Mouse (Mus musculus) limb, embryonic 11.5 days (tissue): Measurements from ENCODE around the gene Adpgk. TPM values are rescaled to one million over a fixed set of nuclear protein-coding genes. Genes with fewer than 3 reads are reported as not detected.

ENCODE experiments used
- ATAC-seq: fragments of 200-750 bp; cut with Nextera tagmentation; 2 replicates; pipeline ENCODE4 v1.8.0; 2017; ENCODE audit warnings: low read depth; ENCODE audit not compliant: insufficient number of reproducible peaks, low FRiP score, low TSS enrichment
- DNase-seq: peaks from one replicate; pipeline ENCODE4 v3.0.0-alpha.2; 2015; ENCODE audit warnings: low spot score
- H3K27ac ChIP-seq: fragments of 300-500 bp; sonication (generic); replicated peaks from 2 replicates; pipeline ENCODE4 v1.5.1; 2014; ENCODE audit warnings: low read depth, mild to moderate bottlenecking, low read length
- H3K27me3 ChIP-seq: fragments of 300-500 bp; sonication (generic); 2 replicates; pipeline ENCODE4 v1.6.1; 2014; ENCODE audit warnings: mild to moderate bottlenecking, low read length, mixed read lengths; ENCODE audit not compliant: control insufficient read depth, insufficient read depth
- H3K36me3 ChIP-seq: fragments of 300-500 bp; sonication (generic); 2 replicates; pipeline ENCODE4 v1.6.1; 2014; ENCODE audit warnings: mild to moderate bottlenecking, low read length, moderate library complexity, mixed read lengths; ENCODE audit not compliant: control insufficient read depth, insufficient read depth
- H3K4me1 ChIP-seq: fragments of 300-500 bp; sonication (generic); 2 replicates; pipeline ENCODE4 v1.6.1; 2014; ENCODE audit warnings: low read length, mixed read lengths; ENCODE audit not compliant: control insufficient read depth, insufficient read depth
- H3K4me2 ChIP-seq: fragments of 300-500 bp; sonication (generic); 2 replicates; pipeline ENCODE4 v1.6.1; 2014; ENCODE audit warnings: low read depth, mild to moderate bottlenecking, moderate library complexity; ENCODE audit not compliant: severe bottlenecking
- H3K4me3 ChIP-seq: fragments of 300-500 bp; sonication (generic); 2 replicates; pipeline ENCODE4 v1.5.1; 2014; ENCODE audit warnings: low read depth, low read length
- H3K9ac ChIP-seq: fragments of 300-500 bp; sonication (generic); 2 replicates; pipeline ENCODE4 v1.6.1; 2014; ENCODE audit warnings: mild to moderate bottlenecking, low read length
- H3K9me3 ChIP-seq: fragments of 300-500 bp; sonication (generic); 2 replicates; pipeline ENCODE4 v1.6.1; 2016; ENCODE audit warnings: low read length; ENCODE audit not compliant: control insufficient read depth
- whole genome bisulfite sequencing: fragments of 180-500 bp; shearing (Covaris S2); extraction: QIAGEN DNeasy Blood & Tissue Kit; methylation state at CpG from one replicate; pipeline ENCODE4 v1.1.7; 2014; 5-methylcytosine and 5-hydroxymethylcytosine counted together
- polyA plus RNA-seq: library from polyadenylated mRNA; unstranded; fragments of >200 nt; fragmentation: Nextera tagmentation; extraction: Ambion mirVana; gene quantifications from 2 replicates; pipeline ENCODE4 v1.2.1, GENCODE M21; 2014

The Adpgk gene
- polyA plus RNA-seq, 1 experiment from 2014 or later, result 53.4 TPM

DNA sequence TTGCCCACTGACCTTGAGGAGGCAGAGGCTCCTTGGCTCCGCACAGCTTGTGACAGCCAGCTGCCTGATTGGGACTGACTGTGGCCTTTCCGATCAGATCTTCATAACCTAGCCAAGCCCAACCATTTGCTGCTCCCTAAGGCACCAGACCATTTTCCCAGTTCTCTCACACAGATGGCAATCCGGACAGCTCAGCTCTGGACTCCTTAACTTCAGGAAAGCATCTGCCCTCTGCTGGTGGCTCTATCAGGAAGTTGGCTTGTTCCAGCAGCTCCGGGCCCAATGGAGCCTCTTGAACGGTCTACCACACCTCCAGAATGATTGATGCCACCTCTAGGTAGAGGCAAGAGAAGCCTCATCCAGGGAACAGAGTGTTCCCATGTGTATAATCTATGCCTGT lies 21.6 kb upstream of the Adpgk start:
- Histone ChIP-seq H3K9ac (no peak overlapping the region), H3K9me3 (no peaks in the 10 kb centered on the region), H3K27ac (no peak overlapping the region), H3K36me3 (no peaks in the 10 kb centered on the region), H3K4me3 (no peak overlapping the region), H3K27me3 (no peaks in the 10 kb centered on the region), H3K4me1 (no peaks in the 10 kb centered on the region), H3K4me2 (no peak overlapping the region)
- DNase-seq (peak; percentile 77), ATAC-seq (no peak)
- WGBS, result 21% methylated on average over 5 of the region's 5 CpGs

DNA sequence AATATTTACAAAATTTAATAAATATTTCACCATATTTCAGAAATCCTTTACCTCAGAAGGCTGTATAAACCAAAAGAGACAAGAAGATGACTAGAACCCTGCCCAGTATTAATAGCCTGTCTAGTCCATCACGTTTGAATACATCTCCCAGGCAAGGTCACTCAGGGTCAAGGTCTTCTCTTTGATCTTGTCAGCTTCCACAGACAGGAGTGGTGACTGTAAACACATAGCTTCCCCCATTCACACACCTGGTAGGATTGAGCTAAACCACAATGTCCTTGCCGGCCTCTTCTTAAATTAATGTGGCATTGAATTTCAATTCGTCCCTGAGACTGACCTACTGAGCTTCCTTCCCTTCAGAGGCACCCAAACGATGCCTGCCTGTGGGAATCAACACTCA lies 20.3 kb upstream of the Adpgk start:
- H3K9me3 ChIP-seq, result no peaks in the 10 kb centered on the region
- no peaks in the 10 kb centered on the region for H3K36me3 ChIP-seq
- 35% methylated on average over 4 of the region's 4 CpGs for WGBS
- no peak for ATAC-seq
- H3K27me3 ChIP-seq, result no peaks in the 10 kb centered on the region
- no peak overlapping the region for H3K9ac ChIP-seq
- no peak for DNase-seq
- H3K4me1 ChIP-seq, result no peaks in the 10 kb centered on the region
- no peak overlapping the region for H3K4me2 ChIP-seq
- no peak overlapping the region for H3K4me3 ChIP-seq
- H3K27ac ChIP-seq, result no peak overlapping the region

GRCm38 (mm10) chr9:59271711-59272110 lies 19.6 kb upstream of the Adpgk start:
- Histone ChIP-seq H3K9me3 (no peaks in the 10 kb centered on the region), H3K4me1 (no peaks in the 10 kb centered on the region), H3K9ac (no peak overlapping the region), H3K4me3 (no peak overlapping the region), H3K4me2 (no peak overlapping the region), H3K36me3 (no peaks in the 10 kb centered on the region), H3K27ac (no peak overlapping the region), H3K27me3 (no peaks in the 10 kb centered on the region)
- DNase-seq (no peak), ATAC-seq (no peak)
- 51% methylated on average over 6 of the region's 6 CpGs for WGBS

GRCm38 (mm10) chr9:59273199-59273598 lies 18.2 kb upstream of the Adpgk start:
- no peaks in the 10 kb centered on the region for H3K9me3 ChIP-seq
- H3K9ac ChIP-seq, result no peak overlapping the region
- DNase-seq, result no peak
- ATAC-seq, result no peak
- no peak overlapping the region for H3K4me3 ChIP-seq
- no peaks in the 10 kb centered on the region for H3K27me3 ChIP-seq
- H3K36me3 ChIP-seq, result no peaks in the 10 kb centered on the region
- H3K4me1 ChIP-seq, result no peaks in the 10 kb centered on the region
- H3K27ac ChIP-seq, result no peak overlapping the region
- no peak overlapping the region for H3K4me2 ChIP-seq

DNA sequence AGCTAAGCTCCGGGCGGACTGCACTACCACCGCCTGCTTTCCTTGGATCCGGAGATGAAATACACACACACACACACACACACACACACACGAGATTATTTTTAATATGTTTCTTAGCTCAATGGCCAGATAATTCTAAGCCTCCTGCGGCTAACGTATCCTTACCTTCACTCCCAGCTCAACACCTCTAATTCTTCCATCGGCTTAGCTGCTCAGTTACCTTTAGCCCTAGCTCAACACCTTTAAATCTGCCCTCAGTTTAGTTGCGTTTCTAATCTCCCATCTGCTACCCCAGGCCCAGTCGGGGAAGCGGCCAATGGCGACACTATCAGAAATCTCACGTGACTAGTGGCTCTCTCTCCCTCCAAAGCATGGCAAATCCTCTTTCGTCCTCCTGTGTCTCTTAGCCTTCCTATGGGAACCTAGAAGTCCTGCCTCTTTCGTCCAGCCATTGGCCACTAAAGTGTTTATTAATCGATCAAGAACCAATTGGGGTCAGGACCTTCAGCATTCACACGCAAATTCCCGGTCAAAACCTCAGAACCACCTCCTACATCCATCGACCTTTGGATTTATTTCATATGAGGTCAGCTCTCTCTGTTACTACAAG lies 16.4 kb upstream of the Adpgk start:
- no peak overlapping the region for H3K4me2 ChIP-seq
- whole genome bisulfite sequencing, result 89% methylated on average over 19 of the region's 19 CpGs

DNA sequence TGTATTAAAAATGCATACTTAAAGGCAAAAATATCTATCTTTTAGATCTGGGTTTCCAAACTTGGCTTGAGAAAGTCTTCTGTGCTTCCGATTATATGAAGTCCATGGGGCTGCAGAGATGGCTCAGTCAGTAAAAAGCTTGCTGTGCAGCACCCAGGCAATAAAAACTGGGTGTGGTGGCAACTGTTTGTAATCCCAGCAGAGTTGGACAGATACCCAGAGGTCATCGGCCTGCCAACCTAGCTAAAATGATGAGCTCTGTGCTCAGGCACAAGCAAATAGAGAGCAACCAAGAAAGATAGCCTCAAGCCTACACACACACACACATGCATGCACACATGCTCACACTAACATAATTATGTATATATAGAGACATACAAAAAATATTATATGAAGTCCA lies 13.2 kb upstream of the Adpgk start:
- Histone ChIP-seq H3K36me3 (no peaks in the 10 kb centered on the region), H3K4me3 (no peak overlapping the region), H3K27ac (no peak overlapping the region), H3K27me3 (no peaks in the 10 kb centered on the region), H3K4me1 (no peaks in the 10 kb centered on the region), H3K9ac (no peak overlapping the region), H3K4me2 (no peak overlapping the region), H3K9me3 (no peaks in the 10 kb centered on the region)
- WGBS, result 92% methylated on average over 2 of the region's 2 CpGs
- no peak for DNase-seq
- no peak for ATAC-seq

More for the DNA sequence above, 16.4 kb upstream of the Adpgk start:
- Histone ChIP-seq H3K36me3 (no peaks in the 10 kb centered on the region), H3K9ac (no peak overlapping the region), H3K27ac (no peak overlapping the region), H3K27me3 (no peaks in the 10 kb centered on the region), H3K4me1 (no peaks in the 10 kb centered on the region), H3K9me3 (no peaks in the 10 kb centered on the region), H3K4me3 (no peak overlapping the region)
- DNase-seq, result no peak
- ATAC-seq, result no peak

GRCm38 (mm10) chr9:59278694-59279093 lies 12.7 kb upstream of the Adpgk start:
- no peak overlapping the region for H3K4me3 ChIP-seq
- ATAC-seq, result no peak
- 82% methylated on average over 5 of the region's 5 CpGs for WGBS

GRCm38 (mm10) chr9:59280888-59281287 lies 10.5 kb upstream of the Adpgk start:
- H3K27ac ChIP-seq, result no peak overlapping the region
- H3K4me1 ChIP-seq, result no peaks in the 10 kb centered on the region
- ATAC-seq (no peak), DNase-seq (no peak)
- H3K36me3 ChIP-seq, result no peaks in the 10 kb centered on the region
- no peak overlapping the region for H3K4me2 ChIP-seq
- H3K9me3 ChIP-seq, result no peaks in the 10 kb centered on the region
- no peaks in the 10 kb centered on the region for H3K27me3 ChIP-seq
- H3K9ac ChIP-seq, result no peak overlapping the region
- 93% methylated on average over 5 of the region's 5 CpGs for WGBS
- no peak overlapping the region for H3K4me3 ChIP-seq

More at GRCm38 (mm10) chr9:59278694-59279093, 12.7 kb upstream of the Adpgk start:
- Histone ChIP-seq H3K36me3 (no peaks in the 10 kb centered on the region), H3K9me3 (no peaks in the 10 kb centered on the region), H3K27ac (no peak overlapping the region), H3K9ac (no peak overlapping the region), H3K27me3 (no peaks in the 10 kb centered on the region), H3K4me2 (no peak overlapping the region), H3K4me1 (no peaks in the 10 kb centered on the region)
- no peak for DNase-seq
